Comparison of ENCODE assay signal across 7 mouse cellular contexts in the genomic region with DNA sequence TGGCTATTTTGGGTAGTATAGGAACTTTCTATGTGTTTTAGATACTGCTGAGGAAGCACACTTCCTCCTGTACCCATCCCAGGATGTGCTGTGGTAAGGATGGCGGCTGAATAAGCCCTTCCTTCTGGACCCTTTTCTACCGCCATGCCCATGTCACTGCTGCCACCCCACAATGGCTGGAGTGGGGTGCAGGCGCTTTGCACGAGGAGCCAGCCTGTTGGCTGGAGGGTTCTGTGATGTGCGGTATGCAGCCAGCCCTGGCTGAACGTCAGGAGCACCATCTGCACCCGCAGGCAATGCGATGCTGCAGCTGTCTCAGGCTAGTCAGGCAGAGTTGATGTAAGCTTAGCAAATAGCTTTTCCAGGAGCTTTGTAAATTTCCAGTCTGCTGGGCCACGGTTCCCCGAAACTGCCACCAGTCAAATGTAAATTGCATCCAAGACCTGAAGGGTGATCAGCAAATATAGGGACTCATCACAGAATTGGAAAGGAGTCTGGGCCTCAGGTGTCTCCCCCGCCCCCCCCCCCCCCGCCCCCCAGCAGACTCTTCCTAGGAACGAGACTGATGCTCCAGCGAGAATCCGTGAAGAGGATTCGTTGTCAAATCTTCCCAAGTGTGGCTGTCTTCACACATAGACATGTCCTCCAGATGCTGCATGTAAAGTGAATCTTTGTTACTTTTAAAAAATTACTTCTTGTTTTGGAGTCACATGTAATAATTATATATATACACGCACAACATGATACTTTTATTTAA.
DNase-seq lines count a peak whose midpoint lies in the region; ATAC-seq and TF ChIP-seq lines count a peak whose summit lies in the region.

No protein-coding gene starts in this region.

- no peak overlapping the region for H3K4me2 ChIP-seq in forebrain, embryonic 14.5 days (ENCODE audit: low read length)
- no peak overlapping the region for H3K4me2 ChIP-seq in hindbrain, embryonic 15.5 days

- no peak overlapping the region for H3K4me3 ChIP-seq in forebrain, embryonic 14.5 days (ENCODE audit: low read depth, low read length)
- no peak overlapping the region for H3K4me3 ChIP-seq in hindbrain, embryonic 15.5 days
- H3K4me3 ChIP-seq in megakaryocyte, embryonic 14.5 days (replicated peaks): peak overlapping the region; percentile 60
- H3K4me3 ChIP-seq in lung, adult 2 months (replicated peaks; ENCODE audit: extremely low read depth, low read depth, low read length): no peak overlapping the region
- H3K4me3 ChIP-seq in heart, embryonic 10.5 days: no peak overlapping the region

- peak; percentile 85 for DNase-seq in forebrain, embryonic 14.5 days (ENCODE audit: low spot score)
- DNase-seq in right cerebral cortex, postnatal 36 days (ENCODE audit: low spot score in 2 of 2): peak; percentile 74 to 83
- DNase-seq in lung, adult 2 months: no peak
- DNase-seq in gastrocnemius, postnatal 10 days: no peak
- no peak for DNase-seq in heart, embryonic 10.5 days (ENCODE audit: low spot score)

- no peaks in the 10 kb centered on the region for H3K36me3 ChIP-seq in forebrain, embryonic 14.5 days (ENCODE audit: control insufficient read depth, insufficient read depth, low read length)
- H3K36me3 ChIP-seq in hindbrain, embryonic 15.5 days: no peaks in the 10 kb centered on the region
- H3K36me3 ChIP-seq in megakaryocyte, embryonic 14.5 days (replicated peaks; ENCODE audit: low read length): no peaks in the 10 kb centered on the region
- no peaks in the 10 kb centered on the region for H3K36me3 ChIP-seq in heart, embryonic 10.5 days

- peak; percentile 92 for ATAC-seq in forebrain, embryonic 14.5 days
- ATAC-seq in hindbrain, embryonic 15.5 days (ENCODE audit: low FRiP score, low read depth): peak; percentile 90

- H3K9me3 ChIP-seq in forebrain, embryonic 14.5 days (replicated peaks; ENCODE audit: control insufficient read depth, low read length): no peaks in the 10 kb centered on the region
- no peaks in the 10 kb centered on the region for H3K9me3 ChIP-seq in hindbrain, embryonic 15.5 days
- H3K9me3 ChIP-seq in megakaryocyte, embryonic 14.5 days: no peaks in the 10 kb centered on the region
- H3K9me3 ChIP-seq in heart, embryonic 10.5 days: no peaks in the 10 kb centered on the region

- no peak for TF ChIP-seq POLR2A in lung, adult 2 months (IDR thresholded peaks at IDR 0.05; ENCODE audit: borderline replicate concordance, extremely low read depth, low read depth, low read length)

- H3K4me1 ChIP-seq in forebrain, embryonic 14.5 days (ENCODE audit: control insufficient read depth, insufficient read depth, low read length): peaks cover 8% of the 10 kb centered on the region
- peaks cover 15% of the 10 kb centered on the region for H3K4me1 ChIP-seq in hindbrain, embryonic 15.5 days (replicated peaks)
- H3K4me1 ChIP-seq in megakaryocyte, embryonic 14.5 days: peaks cover 70% of the 10 kb centered on the region
- H3K4me1 ChIP-seq in lung, adult 2 months (ENCODE audit: control insufficient read depth, insufficient read depth, low read length): no peaks in the 10 kb centered on the region
- H3K4me1 ChIP-seq in heart, embryonic 10.5 days: peaks cover 8% of the 10 kb centered on the region

- no peak overlapping the region for H3K9ac ChIP-seq in forebrain, embryonic 14.5 days (ENCODE audit: low read length)
- no peak overlapping the region for H3K9ac ChIP-seq in hindbrain, embryonic 15.5 days

- H3K27ac ChIP-seq in forebrain, embryonic 14.5 days (ENCODE audit: low read depth, low read length): peak overlapping the region; percentile 80
- H3K27ac ChIP-seq in hindbrain, embryonic 15.5 days (replicated peaks): peak overlapping the region; percentile 70
- H3K27ac ChIP-seq in heart, embryonic 10.5 days: no peak overlapping the region

- no peak for TF ChIP-seq CTCF in lung, adult 2 months (IDR thresholded peaks at IDR 0.05; ENCODE audit: insufficient read depth, low read length)

- H3K27me3 ChIP-seq in forebrain, embryonic 14.5 days (replicated peaks; ENCODE audit: control insufficient read depth, insufficient read depth, low read length): no peaks in the 10 kb centered on the region
- no peaks in the 10 kb centered on the region for H3K27me3 ChIP-seq in hindbrain, embryonic 15.5 days
- no peaks in the 10 kb centered on the region for H3K27me3 ChIP-seq in megakaryocyte, embryonic 14.5 days (replicated peaks)
- no peaks in the 10 kb centered on the region for H3K27me3 ChIP-seq in heart, embryonic 10.5 days (ENCODE audit: insufficient read depth, poor library complexity, severe bottlenecking)

- 46% methylated on average over 17 of the region's 17 CpGs for WGBS in forebrain, embryonic 14.5 days
- 32% methylated on average over 17 of the region's 17 CpGs for WGBS in hindbrain, embryonic 15.5 days
- WGBS in lung, adult 2 months: 54% methylated on average over 17 of the region's 17 CpGs
- WGBS in heart, embryonic 10.5 days: 56% methylated on average over 17 of the region's 17 CpGs

Comparison
In these comparisons a context has a peak if more than half of its experiments do, and no peak if none do; other contexts are left out.
1. DNase-seq: peak in forebrain, embryonic 14.5 days (single experiment) and right cerebral cortex, postnatal 36 days (2 of 2); none in lung, adult 2 months (single experiment), gastrocnemius, postnatal 10 days (single experiment) and heart, embryonic 10.5 days (single experiment).